Mouse (Mus musculus) retina, embryonic 14.5 days (tissue): ENCODE results near the gene Iffo2.

Experiments used
- DNase-seq: peaks from one replicate; pipeline ENCODE4 v3.0.0-alpha.2; 2015; ENCODE audit warnings: low spot score

Gene Iffo2

DNA sequence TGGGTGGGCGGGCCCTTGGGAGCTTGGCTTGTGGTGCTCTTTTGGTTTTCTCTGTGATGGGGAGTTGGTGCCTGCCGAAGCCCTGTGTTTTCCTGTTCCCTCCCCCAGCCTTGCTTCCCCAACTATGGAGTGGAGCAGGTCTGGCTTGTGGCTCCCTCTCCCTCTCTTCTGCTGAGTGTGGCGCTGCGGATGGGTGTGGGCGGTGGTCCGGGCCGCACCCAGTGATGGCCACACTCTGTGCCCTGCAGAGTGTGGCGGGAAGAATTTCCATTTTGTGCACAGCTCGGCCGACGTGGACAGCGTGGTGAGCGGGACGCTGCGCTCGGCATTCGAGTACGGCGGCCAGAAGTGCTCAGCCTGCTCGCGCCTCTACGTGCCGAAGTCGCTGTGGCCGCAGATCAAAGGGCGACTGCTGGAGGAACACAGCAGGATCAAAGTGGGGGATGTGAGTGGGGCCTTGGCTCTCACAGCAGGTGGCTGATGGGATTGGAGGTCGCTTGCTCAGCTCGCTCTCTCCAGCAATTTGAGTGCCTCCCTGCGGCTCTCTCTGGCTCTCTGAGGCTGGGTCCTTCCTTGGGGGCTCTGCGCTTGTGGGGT, 111.6 kb downstream of the Iffo2 start:
- DNase-seq: peak; percentile 59

DNA sequence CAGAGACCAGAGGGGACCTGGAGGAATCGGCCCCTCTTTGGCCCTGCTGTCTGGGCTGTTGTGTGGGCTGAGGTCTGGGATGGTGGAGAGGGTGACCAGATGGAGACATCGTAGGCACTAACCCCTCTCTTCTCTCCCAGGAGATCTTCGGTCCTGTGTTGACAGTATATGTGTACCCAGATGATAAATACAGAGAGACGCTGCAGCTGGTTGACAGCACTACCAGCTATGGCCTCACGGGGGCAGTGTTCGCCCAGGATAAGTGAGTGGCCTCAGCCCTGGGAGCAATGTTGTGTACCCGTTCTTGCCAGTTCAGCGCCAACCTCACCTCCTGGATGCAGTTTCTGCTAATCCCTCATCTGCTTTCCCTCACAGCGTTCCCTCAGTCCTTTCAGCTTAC, 113.6 kb downstream of the Iffo2 start:
- DNase-seq: peak; percentile 93

DNA sequence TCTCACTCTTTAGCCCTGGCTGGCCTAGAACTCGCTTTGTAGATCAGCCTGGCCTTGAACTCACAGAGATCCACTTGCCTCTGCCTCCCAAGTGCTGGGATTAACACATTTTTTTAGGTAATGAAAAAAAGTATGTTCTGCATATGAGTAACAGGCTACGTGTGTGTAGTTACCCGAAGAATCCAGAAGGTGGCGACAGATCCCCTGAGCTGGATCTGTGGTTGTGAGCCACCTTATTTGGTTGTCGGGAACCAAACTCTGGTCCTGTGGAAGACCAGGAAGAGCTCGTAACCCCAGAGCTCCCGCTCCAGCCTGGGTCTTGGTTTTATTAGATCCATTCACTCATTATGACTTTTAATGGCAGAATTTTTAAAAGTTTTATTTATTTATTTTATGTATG, 116.6 kb downstream of the Iffo2 start:
- no peak for DNase-seq

DNA sequence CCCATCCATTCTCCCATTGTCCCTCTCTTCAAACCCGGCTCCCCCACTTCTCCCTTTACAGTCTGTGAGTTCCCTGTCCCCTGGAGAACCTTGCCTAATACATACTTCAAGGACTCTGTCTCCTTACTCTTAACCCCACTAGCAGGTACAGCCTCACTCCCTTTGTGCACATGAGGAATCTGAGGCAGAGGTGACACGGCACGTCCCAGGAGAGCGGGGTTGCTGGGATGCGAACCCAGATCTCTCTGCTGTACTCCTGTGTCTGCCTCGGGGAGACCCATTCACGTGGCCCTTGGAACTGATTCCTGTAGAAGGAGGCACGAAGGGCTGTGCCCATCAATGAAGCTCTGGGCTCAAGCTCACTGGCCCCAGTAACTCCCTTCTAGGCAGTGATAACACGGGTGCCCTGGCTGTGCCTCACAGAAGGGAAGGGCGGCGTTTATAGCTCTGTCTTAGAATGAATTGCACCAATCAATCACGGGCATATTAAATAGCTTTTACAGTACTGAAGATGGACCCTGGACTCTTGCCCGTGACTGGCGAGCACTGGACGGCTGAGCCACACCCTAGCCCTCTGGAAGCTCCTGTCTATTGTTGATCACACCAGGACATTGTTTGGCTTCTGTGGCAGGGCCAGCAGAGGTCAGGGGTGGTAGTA, 119.9 kb downstream of the Iffo2 start:
- no peak for DNase-seq

DNA sequence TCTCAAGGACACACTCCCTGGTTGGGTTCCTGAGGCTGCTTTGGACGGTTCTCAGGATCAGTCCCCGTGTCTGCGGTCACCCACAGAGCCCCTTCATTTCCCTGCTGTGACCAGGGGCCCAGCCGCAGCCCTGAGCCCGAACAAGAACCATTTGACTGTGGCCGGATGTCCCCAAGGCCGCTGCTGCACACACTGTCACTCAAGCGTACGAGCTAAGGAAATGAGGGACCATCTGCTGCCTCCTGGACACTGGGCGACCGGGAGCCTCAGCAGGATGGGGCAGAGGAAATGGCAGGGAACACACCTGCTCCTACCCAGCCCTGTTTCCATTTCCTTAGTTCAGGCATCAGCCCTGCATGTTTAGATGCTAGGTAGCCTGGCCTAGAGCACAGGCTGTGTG, 120.6 kb downstream of the Iffo2 start:
- no peak for DNase-seq

DNA sequence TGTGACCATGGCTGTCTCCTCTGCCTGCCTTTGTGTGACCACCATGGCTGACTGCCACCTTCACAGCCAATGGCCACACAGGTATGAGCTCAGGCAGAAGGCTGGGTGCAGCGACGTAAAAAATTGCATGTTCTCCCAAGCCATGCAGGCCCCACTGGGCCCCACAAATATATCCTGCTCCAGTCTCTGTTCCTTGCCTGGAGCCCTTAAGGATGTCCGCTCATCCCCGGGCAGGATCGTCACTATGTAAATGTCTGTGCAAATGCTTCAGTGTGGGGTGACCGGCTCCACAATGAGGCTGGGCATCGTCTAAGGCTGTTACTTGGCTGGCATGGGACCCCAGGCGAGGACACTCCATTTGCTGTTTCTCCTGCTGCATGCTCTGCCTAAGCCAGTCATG, 122.9 kb downstream of the Iffo2 start, which contains the start of gene Tas1r2:
Gene Tas1r2, plus strand, starts transcription at position 301 of the 400 bp plus-strand sequence.
- no peak for DNase-seq

DNA sequence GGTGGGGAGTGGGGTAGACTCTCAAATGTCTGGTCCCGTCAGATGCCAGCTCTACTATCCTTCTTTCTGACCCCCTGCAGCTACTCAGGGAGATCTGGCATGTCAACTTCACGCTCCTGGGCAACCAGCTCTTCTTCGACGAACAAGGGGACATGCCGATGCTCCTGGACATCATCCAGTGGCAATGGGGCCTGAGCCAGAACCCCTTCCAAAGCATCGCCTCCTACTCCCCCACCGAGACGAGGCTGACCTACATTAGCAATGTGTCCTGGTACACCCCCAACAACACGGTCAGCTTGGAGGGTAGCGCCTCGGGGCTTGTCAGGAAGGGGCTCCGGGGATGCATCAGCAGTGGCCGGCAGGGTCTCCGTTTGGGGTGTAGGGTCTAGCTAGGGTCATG, 131.5 kb downstream of the Iffo2 start:
- no peak for DNase-seq

DNA sequence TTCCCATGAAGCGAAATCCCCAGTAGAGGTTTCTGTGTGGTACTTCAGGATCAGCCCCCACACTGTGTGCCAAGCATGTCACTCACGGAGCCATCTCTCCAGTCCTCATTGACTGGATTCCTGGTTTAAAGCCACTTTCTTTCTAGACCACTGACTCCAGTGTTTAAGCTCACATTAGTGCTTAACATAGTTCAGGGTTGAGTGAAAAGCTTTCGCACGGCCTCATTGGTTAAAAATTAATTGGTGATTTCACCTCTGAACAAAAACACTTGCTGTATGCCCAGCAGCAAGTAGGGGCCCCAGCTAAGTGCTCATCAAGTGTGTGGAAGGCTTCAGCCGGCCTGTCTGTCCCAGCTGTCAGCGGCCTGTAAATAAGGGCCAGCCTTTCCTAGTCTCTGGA, 137.3 kb downstream of the Iffo2 start:
- DNase-seq: peak; percentile 41

DNA sequence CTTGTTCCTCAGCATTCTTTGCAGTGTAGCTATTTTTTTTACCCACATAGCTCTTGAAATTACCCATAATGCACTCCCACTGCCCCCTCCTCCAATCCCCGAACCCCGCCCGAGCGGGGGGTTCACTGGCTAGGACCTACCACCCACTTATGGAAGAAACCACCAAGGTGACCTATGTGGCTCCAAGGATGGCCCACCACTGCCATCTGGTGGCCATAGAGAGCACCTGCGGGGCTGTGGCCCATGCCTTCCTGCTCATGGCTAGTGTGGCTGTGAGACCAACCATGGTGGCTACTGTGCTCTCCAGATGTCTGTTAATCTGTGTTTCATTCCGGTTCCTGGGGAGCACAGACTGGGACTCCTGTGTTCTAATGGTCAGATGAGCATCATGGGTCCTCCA, 139.5 kb downstream of the Iffo2 start:
- DNase-seq: peak; percentile 90
